ENCODE assay signal across 8 mouse cellular contexts in genomic region chr15:93519836-93520826, GRCm38 (mm10).
DNase-seq lines count a peak whose midpoint lies in the region; ATAC-seq and TF ChIP-seq lines count a peak whose summit lies in the region.

No protein-coding gene starts in this region.

- H3K27me3 ChIP-seq in heart, embryonic 15.5 days = no peaks in the 10 kb centered on the region
- no peaks in the 10 kb centered on the region for H3K27me3 ChIP-seq in limb, embryonic 15.5 days

- in situ Hi-C loops in ES-E14 (cut with MboI; ENCODE audit: low sequenced_read_pairs in 2 of 2, unreplicated experiment in 2 of 2) = no loop called here

- 6% methylated on average over 17 of the region's 17 CpGs for WGBS in heart, embryonic 15.5 days
- WGBS in limb, embryonic 15.5 days = 11% methylated on average over 17 of the region's 17 CpGs
- 9% methylated on average over 17 of the region's 17 CpGs for WGBS in olfactory bulb, adult 2 months

- TF ChIP-seq POLR2A in olfactory bulb, adult 2 months (IDR thresholded peaks at IDR 0.05; ENCODE audit: insufficient read depth, low read depth, low read length) = no peak

- no peak overlapping the region for H3K27ac ChIP-seq in ES-E14 (ENCODE audit: insufficient read depth, low read depth, low read length, poor library complexity, severe bottlenecking)
- H3K27ac ChIP-seq in heart, embryonic 15.5 days = peak overlapping the region; percentile 98
- H3K27ac ChIP-seq in limb, embryonic 15.5 days = peak overlapping the region; percentile 92
- H3K27ac ChIP-seq in olfactory bulb, adult 2 months (ENCODE audit: insufficient read depth, low read depth, low read length) = peak overlapping the region; percentile 54

- peak overlapping the region in 1 of 2 experiments; percentile 71; a peak in 2 of 4 replicates for H3K4me3 ChIP-seq in ES-E14 (ENCODE audit: insufficient read depth in 1 of 2, low read depth in 1 of 2, low read length in 2 of 2, poor library complexity in 1 of 2, severe bottlenecking in 1 of 2)
- H3K4me3 ChIP-seq in heart, embryonic 15.5 days = peak overlapping the region; percentile 80
- peak overlapping the region; percentile 51 for H3K4me3 ChIP-seq in limb, embryonic 15.5 days
- H3K4me3 ChIP-seq in olfactory bulb, adult 2 months (ENCODE audit: insufficient read depth, low read depth, low read length) = peak overlapping the region; percentile 82

- H3K36me3 ChIP-seq in ES-E14 (ENCODE audit: control insufficient read depth, insufficient read depth, low read length, poor library complexity, severe bottlenecking) = no peaks in the 10 kb centered on the region
- H3K36me3 ChIP-seq in heart, embryonic 15.5 days = no peaks in the 10 kb centered on the region
- H3K36me3 ChIP-seq in limb, embryonic 15.5 days = peaks cover 5% of the 10 kb centered on the region; the same call in 1 of the 2 replicates

- DNase-seq in ES-E14 (ENCODE audit: low read depth, low spot score) (no peak), adipocyte (ENCODE audit: low spot score) (peak; percentile 29)
- DNase-seq in natural killer cell, adult 2 months (ENCODE audit: low spot score in 2 of 2) = no peak
- no peak for DNase-seq in adrenal gland, adult 18-20 months (ENCODE audit: low spot score in 2 of 2)

- H3K4me2 ChIP-seq in heart, embryonic 15.5 days = peak overlapping the region; percentile 66
- H3K4me2 ChIP-seq in limb, embryonic 15.5 days = peak overlapping the region; percentile 81

- no peak for TF ChIP-seq CTCF in olfactory bulb, adult 2 months (IDR thresholded peaks at IDR 0.05; ENCODE audit: insufficient read depth, low read depth, low read length)

- H3K4me1 ChIP-seq in ES-E14 (ENCODE audit: control insufficient read depth in 2 of 2, insufficient read depth in 2 of 2, low read length in 2 of 2, poor library complexity in 1 of 2) = peaks cover 0 to 8% of the 10 kb centered on the region in 2 experiments; a peak in 2 of 4 replicates
- H3K4me1 ChIP-seq in heart, embryonic 15.5 days (replicated peaks) = peaks cover 66% of the 10 kb centered on the region
- H3K4me1 ChIP-seq in limb, embryonic 15.5 days = peaks cover 54% of the 10 kb centered on the region
- H3K4me1 ChIP-seq in olfactory bulb, adult 2 months (ENCODE audit: control insufficient read depth, insufficient read depth, low read length) = peaks cover 24% of the 10 kb centered on the region

- no peaks in the 10 kb centered on the region for H3K9me3 ChIP-seq in ES-E14 (ENCODE audit: control insufficient read depth, insufficient read depth, low read depth, low read length)
- no peaks in the 10 kb centered on the region for H3K9me3 ChIP-seq in heart, embryonic 15.5 days (replicated peaks)
- H3K9me3 ChIP-seq in limb, embryonic 15.5 days = no peaks in the 10 kb centered on the region

- no peak overlapping the region for H3K9ac ChIP-seq in ES-E14 (ENCODE audit: insufficient read depth, low read depth, low read length, poor library complexity, severe bottlenecking)
- peak overlapping the region; percentile 88 for H3K9ac ChIP-seq in heart, embryonic 15.5 days
- peak overlapping the region; percentile 65; the same call in 1 of the 2 replicates for H3K9ac ChIP-seq in limb, embryonic 15.5 days

- ATAC-seq in heart, embryonic 15.5 days (replicated peaks; ENCODE audit: insufficient number of reproducible peaks, insufficient read depth, low FRiP score, low read depth) = 0 out of 2 replicates have a peak, but pooled peaks have one; percentile 43
- ATAC-seq in limb, embryonic 15.5 days (ENCODE audit: insufficient number of reproducible peaks, low FRiP score, low TSS enrichment, low read depth) = no peak
- ATAC-seq in activated CD4-positive, CD25-positive, alpha-beta regulatory T cell, adult 4 months = no peak

TF ChIP-seq in ES-E14, 5 proteins besides CTCF, POLR2A, EP300 and RAD21:
- peak; percentile 76; the same call in 1 of the 2 replicates for TF ChIP-seq ZNF384 (IDR thresholded peaks at IDR 0.05; ENCODE audit: low read depth, low read length)
- no peak for TF ChIP-seq MAFK (IDR thresholded peaks at IDR 0.05; ENCODE audit: insufficient read depth, low read depth, low read length)
- no peak for TF ChIP-seq HCFC1 (IDR thresholded peaks at IDR 0.05; ENCODE audit: borderline replicate concordance, insufficient read depth, low read length)
- TF ChIP-seq CHD2 (IDR thresholded peaks at IDR 0.05; ENCODE audit: low read depth, low read length) = no peak
- TF ChIP-seq ZC3H11A (IDR thresholded peaks at IDR 0.05; ENCODE audit: borderline replicate concordance, low read depth, low read length) = no peak
